Mouse (Mus musculus): ENCODE measurements around the gene Olfr66.

Olfr66 gene

DNA sequence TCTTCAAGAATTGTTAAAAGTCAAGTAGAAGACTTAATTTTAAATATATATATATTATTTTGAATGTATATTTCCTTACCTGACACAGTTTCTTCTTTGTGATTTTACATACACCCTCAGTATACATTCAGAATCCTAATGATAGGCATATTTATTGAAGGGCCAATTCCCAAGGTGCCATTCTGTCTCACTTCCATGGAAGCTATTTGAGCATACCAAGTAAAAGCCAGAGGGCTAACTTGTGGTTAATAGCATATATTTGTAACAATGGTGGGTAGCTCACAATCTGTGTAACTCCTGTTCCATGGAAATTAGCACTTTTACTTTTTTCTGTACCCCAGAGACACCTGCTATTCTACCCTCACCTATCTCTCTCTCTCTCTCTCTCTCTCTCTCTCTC, at the start of gene Olfr66:
TSS of gene Olfr66 (minus strand) at position 101 of the 400 bp plus-strand sequence.
- no peak for DNase-seq (ENCODE audit: low read depth, low spot score)

DNA sequence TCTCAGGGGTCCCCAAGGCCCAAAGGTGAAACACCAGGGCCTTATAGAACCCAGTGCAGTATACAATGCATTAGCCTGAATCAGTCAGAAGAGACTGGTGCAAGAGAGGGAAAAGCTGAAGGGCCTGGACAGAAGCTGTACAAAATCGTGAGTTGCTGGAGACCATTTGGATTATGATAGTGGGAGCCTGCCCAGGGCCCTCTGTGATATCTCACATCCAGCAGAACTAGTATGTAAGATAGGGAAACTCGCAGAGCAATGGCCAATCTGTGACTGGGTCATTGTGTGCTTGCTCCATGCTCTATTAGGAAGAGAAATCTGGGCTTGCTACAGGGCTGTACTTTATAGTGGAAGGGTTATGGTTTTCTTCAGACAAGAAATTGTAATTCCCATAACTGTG, 48.2 kb upstream of the Olfr66 start, which contains the start of gene Olfr632:
TSS of gene Olfr632 (plus strand) at position 84 of the 400 bp plus-strand sequence.
- DNase-seq (ENCODE audit: low read depth, low spot score), result no peak

DNA sequence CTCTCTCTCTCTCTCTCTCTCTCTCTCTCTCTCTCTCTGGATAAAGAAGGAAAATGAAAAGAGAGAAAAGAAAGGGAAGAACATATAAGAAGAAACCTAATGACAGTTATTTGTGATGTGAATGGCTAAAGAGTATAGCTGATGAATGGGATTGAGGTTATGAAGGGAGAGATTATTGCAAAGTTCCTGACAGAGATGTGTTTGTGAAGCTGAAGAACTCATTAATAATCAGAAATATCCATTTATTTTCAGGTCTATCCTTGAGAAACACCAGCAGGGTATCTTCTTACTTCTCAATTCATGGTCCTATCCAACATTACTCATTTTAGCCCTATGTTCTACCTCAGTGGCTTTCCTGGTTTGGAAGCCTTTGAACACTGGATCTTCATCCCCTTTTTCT, 42.5 kb upstream of the Olfr66 start, which contains the start of gene Olfr631:
TSS of gene Olfr631 (plus strand) at position 301 of the 400 bp plus-strand sequence.
- DNase-seq (ENCODE audit: low read depth, low spot score), result no peak

DNA sequence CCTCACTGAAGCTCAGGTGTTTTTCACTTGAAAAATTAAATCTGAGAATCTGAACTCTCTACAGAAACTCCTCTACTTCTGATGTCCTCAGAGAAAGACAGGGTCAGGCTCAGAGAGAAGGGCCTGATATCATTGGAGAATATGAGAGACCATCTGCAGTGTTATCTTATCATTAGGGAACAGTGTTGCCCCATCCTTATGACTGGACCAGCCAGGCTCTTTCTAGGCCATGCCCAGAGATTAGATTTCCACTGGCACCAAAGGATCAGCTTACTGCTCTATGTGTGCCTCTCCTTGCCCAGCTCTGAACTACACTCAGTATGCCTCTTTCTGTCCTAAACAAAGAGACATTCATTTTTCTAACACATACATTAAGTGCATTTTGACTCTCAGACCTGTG, 29.3 kb upstream of the Olfr66 start:
- DNase-seq (ENCODE audit: low read depth, low spot score), result no peak

DNA sequence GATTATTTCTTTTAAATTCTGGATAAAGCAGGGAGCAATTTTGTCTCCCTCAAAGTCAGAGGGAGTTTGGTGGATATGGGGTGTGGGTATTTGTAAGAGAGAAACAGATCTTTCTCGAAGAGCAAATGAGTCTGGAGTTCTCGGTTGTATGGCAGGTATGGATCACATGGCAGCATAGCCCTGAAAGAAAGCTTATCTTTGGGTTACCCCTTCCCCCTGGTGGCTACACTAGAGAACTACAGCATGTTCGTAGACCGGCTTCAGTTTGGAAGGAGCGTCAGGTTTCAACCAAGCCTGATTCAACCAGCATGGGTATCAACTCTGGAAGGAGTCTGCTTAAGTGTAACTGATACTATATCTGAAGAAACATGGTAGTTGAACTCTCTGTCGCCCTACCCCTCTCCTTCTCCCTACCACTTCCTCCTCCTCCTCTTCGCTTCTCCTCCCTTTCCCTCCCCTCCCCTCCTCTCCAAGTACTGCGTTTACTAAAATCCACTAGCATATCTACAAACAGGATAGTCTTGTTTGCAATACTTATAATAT, 27.0 kb upstream of the Olfr66 start:
- peak; percentile 30 for DNase-seq (ENCODE audit: low read depth, low spot score)

DNA sequence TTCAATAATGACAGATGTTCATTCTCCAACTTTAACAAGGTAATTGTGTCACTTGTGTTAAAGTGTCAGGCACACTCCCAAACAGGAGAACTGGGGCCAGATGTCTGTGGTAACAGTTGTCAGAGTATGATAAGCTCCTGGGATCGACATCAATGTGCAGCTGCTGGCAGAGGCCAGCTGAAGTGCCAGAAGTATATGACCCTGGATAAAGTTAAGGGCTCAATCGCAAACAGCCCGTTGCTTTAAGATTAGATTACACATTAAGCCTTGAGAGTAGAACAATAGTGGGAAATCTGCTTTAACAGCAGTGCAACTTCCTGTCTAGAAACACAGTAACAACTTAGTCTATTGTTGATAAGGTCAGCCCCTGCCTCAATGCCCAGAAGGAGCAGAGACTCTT, 24.0 kb upstream of the Olfr66 start:
- DNase-seq (ENCODE audit: low read depth, low spot score), result no peak

DNA sequence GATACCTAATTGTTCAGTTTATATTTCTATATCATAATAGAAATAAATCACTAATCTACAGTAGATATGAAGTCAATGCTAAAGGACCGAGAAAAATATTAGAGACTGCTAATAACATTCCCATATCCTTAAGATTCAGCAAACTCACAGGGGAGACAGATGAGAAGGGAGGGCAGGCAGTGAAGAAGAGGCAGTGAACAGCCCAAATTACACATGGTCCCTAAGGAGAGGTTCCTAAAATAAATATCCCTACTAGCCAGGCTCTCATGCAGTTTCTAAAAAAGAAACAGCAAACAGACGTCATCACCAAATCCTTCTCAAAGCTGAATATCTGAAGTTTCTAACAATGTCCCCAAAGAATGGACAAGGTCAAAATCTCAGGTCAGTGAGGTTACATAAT, 17.1 kb upstream of the Olfr66 start, which contains the start of gene Olfr65:
TSS of gene Olfr65 (plus strand) at position 301 of the 400 bp plus-strand sequence.
- no peak for DNase-seq (ENCODE audit: low read depth, low spot score)

DNA sequence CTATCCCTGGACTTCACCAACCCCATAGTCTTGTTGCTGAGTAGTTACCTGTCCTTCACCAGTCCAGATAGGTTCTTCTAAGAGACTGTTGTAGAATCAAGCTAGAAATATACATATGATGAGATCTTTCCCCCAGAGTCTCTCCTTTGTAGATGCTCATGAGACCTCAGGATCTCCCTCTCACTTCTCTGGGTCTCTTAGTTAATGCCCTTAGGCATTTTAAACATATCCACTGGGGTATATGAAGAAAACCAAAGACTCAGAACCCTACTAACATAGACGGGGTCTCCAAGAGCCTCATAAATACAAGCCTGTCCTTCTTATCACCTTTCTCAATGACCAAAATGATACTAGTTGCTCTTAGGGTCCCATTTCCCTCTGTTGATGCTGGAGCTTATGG, 8.3 kb upstream of the Olfr66 start, which contains the start of gene Olfr64:
TSS of gene Olfr64 (minus strand) at position 101 of the 400 bp plus-strand sequence.
- DNase-seq (ENCODE audit: low read depth, low spot score), result no peak

DNA sequence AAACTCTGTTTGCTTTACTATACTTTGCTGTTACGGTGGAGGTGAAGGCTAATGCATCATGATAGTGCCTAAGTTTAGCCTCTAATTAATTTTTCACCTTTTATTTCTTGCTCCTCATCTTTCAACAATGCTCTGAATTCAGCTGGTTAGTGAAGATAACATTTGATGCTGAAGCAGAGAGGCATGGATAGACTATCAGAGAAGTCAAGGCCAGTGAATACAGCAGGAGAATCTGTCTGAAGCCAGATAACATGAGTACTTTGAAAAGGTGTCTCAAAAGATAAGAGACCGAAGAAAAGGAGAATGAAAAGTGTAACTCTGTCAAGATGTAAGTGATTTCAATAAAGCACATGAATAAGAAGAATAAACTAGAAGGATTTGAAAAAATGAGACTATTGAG, 9.0 kb downstream of the Olfr66 start:
- no peak for DNase-seq (ENCODE audit: low read depth, low spot score)

DNA sequence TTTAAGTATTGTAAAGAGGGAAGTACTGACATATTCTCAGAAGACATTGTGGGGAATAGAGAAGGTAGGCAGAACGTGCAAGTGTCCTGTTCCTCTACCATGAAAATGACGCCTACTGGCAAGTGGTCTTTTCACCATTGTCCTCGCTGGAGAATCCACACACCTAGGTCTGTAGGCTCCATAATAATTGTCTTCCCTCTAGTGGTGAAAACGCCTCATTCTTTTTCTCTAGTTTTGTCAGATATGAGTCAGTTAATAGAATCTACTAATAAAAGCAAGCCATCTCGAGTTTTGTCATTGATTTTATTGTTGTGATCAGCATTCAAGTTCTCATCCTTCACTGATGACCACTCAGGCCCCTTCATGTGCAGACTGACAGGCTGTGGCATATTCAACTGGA, 11.6 kb downstream of the Olfr66 start:
- no peak for DNase-seq (ENCODE audit: low read depth, low spot score)

DNA sequence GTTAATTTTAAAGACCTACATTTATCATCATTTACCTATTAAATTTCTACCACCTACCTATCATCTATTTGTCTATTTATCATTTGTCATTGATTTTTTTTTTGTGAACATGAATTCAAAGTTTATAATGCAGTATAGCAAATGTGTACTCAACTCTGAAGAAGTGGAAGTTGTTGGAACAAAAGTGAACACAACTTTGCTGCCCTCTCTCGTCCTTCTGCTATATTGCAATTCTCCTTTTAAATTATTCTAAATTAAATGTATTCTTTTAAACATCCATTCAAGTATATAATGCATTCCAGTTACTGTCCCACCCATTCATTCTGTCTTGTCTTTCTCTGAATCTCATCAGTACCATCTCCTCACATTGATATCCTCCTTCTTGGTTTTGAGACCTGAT, 13.0 kb downstream of the Olfr66 start:
- no peak for DNase-seq (ENCODE audit: low read depth, low spot score)

DNA sequence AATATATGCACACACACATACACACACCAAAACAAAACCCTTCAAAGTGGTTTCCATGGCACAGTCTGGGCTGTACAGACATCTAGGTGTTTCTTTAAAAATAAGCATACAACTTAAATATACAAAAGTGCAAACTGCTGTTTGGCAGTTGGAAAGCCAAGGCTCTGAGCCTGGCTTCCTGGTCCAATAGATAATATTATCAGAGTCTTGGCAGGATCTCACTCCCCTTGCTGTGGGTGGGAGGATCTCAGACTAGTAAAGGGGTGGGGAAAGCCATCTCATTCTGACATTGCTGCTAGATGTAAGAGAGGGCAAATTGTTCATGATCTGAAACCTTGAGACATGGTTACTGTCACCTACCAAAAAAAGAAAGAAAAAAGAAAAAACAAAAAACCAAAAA, 15.4 kb downstream of the Olfr66 start:
- no peak for DNase-seq (ENCODE audit: low read depth, low spot score)

DNA sequence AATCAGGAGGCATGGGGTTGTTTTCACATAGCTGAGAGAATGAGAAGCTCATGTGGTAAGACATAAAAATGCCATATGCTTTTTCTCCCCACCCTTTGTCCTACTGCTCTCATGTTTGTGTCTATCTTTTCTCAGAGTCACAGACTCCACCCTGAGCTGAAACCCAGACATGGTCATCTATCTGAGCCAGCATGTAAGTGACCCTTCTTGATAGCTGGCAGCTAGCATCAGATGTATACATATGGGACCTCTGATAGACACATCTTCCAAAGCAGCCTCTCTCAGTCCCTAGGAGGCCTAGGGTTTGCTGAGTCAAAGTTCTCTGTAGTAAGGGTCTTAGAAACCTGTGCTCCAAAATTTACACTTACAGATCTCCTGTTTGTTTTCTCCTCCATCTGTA, 20.3 kb downstream of the Olfr66 start:
- DNase-seq (ENCODE audit: low read depth, low spot score), result no peak

DNA sequence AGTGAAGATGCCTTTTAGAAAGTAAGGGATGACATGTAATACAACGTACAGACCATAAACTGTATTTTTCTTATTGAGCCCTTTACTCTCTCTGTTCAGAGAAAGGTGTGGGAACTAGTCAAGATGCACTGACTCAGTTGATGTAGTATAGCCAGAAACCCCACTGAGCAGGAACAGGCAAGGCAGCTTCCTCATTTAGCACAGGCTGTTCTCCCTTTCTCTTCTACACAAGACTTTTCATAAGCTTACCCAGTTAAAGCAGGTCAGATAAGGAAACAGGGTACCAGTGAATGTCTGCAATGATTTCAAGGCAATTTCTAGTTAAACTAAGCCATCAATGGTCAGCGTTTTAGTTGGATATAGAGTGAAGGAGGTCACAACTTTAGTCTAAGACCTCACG, 24.5 kb downstream of the Olfr66 start:
- peak; percentile 12 for DNase-seq (ENCODE audit: low read depth, low spot score)

DNA sequence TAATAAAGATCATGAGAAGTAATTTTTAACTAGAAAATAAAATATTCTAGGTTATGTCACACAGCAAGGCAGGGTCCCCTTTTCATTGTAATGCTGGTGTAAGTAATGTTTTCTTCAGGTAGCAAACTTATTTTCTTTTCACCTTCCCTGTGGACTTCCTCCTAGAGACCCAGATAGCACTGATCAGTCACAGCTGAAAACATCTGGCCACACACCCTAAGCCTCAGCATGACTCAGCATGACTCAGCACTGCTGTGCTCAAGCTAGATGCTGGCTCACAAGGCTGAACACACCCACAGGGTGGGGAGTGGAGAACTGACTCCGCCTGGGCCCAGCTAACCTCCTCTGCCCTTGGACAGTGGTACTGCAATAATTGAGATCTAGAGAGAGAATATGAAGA, 25.2 kb downstream of the Olfr66 start:
- DNase-seq (ENCODE audit: low read depth, low spot score), result peak; percentile 96

DNA sequence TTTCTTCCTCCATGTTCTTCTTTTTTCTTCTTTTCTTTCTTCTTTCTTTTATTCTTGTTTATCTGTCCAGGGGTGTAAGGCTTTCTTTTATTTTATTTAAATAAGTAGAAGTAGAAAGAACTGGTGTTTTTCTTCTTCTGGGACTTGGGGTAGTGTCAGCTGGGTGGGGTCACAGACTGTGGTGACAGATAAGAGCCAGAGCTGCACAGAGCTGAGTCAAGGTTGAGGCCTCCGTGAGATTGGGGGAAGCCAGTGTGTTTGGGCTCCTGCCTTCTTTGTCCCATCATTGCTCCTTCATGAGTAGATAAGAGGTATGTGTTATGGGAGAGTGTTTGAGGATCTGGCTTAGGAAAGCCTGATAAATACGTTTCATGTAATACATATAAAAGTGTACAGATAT, 27.0 kb downstream of the Olfr66 start:
- DNase-seq (ENCODE audit: low read depth, low spot score), result no peak

DNA sequence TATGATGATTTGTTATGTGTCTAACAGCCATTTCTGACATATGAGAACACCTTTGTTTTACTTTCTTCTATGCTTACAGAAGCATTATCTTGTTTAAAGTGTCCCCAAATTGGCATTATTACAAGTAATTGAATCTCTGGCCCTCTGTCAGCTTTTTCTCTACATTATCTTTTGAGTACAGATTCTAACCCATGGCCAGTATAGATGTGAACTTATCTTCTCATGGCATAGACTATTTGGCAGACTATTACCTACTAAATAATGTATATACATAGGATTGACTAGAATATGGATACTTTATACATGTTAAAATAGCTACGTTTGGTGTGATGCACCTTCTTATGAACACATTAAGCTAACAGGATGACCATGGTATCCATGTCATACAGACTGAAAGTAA, 31.4 kb downstream of the Olfr66 start:
- no peak for DNase-seq (ENCODE audit: low read depth, low spot score)

DNA sequence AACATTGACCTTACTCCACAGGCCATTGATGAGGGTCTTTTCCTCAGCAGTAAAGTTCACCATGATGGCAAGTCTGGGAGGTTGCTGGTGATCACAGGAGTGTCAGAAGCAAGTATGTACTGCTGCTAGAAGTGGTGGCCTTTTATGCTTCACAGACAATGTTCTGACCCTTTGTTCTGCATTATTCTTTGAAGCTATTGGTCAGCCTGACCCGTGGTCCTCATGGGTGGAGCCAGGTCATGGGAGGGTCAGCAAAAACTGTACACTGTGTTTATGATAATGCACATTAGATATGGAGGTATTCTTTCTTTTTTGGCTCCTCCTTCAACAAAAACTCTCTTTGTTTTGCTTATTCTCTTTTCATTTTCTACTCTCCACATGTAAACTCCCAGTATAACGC, 33.0 kb downstream of the Olfr66 start, which contains the start of gene Hbb-y:
TSS of gene Hbb-y (minus strand) at position 127 of the 400 bp plus-strand sequence.
- DNase-seq (ENCODE audit: low read depth, low spot score), result no peak

DNA sequence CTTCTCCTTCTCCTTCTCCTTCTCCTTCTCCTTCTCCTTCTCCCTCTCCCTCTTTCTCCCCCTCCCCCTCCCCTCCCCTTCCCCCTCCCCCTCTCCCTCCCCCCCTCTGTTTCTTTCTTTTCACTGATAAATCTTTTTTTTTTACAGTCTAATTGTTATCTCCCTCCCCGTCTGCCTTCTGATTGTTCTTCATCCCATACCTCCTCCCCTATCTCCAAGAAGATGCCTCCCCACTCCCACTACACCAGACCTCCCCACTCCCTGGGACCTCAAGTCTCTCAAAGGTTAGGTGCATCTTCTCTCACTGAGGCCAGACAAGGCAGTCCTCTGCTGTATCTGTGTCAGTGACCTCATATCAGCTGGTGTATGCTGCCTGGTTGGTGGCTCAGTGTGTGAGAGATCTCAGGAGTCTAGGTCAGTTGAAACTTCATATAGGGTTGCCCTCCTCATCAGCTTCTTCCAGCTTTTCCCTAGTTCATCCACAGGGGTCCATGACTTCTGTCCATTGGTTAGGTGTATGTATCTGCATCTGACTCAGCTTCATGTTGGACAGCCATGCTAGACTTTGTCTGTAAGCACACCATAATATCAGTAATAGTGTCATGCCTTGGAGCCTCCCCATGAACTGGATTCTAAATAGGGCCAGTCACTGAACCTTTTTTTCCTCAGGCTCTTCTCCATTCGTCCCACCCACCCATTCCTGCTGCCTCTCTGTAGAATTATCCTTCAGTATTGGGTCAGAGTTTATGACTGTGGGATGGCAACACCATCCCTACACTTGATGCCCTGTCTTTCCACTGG, 41.3 kb downstream of the Olfr66 start:
- DNase-seq (ENCODE audit: low read depth, low spot score), result no peak

DNA sequence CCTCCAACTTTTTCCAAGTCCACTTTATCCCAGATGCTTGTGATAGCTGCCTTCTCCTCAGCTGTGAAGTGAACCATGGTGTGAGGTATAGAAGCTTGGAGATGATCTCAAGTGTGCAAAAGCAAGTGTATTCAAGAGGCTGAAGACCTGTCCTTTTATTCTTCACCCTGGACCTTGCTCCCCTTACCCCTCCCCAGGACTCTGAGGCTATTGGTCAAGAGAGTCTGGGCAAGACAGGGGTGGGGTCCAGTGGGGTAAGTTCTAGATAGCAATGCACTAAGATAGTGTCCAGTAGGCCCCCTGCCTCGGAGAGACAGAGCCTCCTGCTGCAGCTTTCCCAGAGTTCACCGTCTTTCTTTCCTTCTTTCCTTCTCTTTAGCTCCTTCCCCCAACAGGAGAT, 43.0 kb downstream of the Olfr66 start, which contains the start of gene Hbb-bh1:
TSS of gene Hbb-bh1 (minus strand) at position 131 of the 400 bp plus-strand sequence.
- no peak for DNase-seq (ENCODE audit: low read depth, low spot score)

DNA sequence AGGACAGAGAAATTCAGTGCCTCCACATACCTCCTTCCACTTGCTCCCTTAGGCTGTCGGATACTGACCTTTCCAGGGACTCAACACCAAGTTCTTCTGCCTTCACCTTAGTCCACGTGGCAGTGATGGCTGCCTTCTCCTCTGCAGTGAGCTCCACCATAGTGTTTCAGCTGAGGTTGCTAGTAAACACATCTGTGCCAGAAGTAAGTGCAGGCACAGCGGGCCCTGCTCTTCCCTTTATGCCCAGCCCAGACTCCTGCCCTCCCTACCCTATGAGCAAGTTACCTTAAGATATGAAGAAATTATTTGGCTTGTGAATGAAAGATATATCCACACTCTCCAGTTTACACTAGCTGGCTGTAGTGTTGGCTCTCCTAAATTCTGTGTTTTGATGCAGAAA, 45.8 kb downstream of the Olfr66 start, which contains the start of gene Hbb-bh2:
TSS of gene Hbb-bh2 (minus strand) at position 253 of the 400 bp plus-strand sequence.
- no peak for DNase-seq (ENCODE audit: low read depth, low spot score)

Measured in ES-CJ7 (cell line).